Mouse (Mus musculus) neural tube, embryonic 10.5 days (tissue): Measurements from ENCODE around the gene Pcgf5.
A peak's percentile ranks its signal among the peaks of the same experiment; 100 is the strongest.
"Not testable (repeated sequence)": the region's sequence is repeated elsewhere in the genome, so short reads cannot be mapped to it uniquely, and the experiment has no call there.

Experiments used
- DNase-seq: peaks from one replicate; pipeline ENCODE4 v3.0.0-alpha.2; 2017; ENCODE audit warnings: low spot score; ENCODE audit errors: extremely low spot score

Pcgf5 gene

DNA sequence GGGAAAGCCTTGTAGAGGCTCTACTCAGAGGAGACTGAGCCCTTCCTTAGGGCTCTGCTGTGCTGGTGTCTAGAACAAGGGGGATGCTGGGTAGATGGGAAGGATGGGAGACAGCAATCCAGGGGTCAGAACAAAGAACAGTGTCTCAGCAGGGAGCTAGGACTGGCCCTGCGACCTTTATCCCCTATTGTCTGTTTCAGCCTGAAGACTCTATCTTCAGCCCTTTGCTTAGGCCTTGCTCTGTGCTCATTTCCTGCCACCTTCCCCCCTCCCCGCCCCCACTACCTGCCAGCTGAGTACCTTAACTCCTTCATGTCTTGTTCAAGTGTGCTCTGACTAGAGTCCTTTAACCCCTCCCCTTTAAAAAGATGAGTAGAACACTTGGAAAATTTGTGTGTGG lies 36.3 kb downstream of the Pcgf5 start:
- no peak for DNase-seq

DNA sequence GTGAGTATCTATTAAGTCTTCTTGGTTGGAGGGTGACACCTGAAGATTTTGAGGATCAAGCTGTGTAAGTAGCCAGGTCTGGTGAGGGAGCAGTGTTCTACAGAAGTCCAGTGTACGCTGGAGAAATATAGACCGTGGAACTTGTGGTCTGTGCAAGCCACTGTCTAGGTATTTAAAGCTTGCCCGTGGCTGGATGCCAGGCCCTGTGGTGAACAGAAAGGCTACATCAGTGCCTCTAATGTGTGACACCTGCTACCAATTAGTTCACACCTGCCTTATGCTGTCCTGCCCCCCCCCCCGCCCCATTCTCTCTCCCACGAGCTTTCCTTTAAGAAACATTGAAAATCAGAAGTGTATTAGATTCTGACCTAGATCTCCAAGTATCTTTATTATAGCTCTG lies 40.4 kb downstream of the Pcgf5 start:
- no peak for DNase-seq

DNA sequence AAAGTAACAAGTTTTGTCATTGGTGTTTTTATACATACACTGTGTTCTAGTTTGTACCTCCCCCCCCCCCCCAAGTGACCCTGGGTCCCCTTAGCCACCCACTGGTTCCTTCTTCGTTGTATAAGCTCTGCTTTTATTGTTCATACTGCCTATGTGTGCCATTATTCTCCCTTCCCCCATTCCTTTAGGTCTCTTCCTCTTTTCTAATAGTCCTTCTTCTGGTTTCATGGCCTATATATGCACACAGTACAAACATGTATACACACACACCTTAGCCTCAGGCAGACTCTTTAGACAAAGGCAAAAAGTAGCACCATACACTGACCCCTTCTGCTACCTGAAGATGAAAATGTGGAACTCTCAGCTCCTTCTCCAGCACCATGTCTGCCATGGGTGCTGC lies 42.6 kb downstream of the Pcgf5 start:
- no peak for DNase-seq

DNA sequence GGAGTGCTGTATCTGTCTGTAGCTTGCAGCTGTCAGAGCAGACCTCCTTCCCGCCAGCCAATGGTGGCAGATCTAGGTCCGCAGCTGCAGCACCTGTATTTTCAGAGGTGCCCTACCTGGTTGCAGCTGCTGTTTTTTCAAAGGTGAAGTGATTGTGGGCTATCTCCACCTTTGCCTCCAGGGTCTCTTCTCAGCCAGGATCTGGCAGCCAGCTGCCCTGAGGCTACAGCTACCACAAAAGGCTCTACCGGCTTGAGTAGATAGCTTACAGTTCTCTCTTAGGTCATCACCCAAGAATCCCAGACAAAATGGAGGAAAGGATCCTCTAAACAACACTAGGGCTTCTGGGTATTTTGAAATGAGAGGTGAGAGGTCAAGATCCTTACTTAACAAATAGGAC lies 50.4 kb downstream of the Pcgf5 start:
- DNase-seq: no peak

DNA sequence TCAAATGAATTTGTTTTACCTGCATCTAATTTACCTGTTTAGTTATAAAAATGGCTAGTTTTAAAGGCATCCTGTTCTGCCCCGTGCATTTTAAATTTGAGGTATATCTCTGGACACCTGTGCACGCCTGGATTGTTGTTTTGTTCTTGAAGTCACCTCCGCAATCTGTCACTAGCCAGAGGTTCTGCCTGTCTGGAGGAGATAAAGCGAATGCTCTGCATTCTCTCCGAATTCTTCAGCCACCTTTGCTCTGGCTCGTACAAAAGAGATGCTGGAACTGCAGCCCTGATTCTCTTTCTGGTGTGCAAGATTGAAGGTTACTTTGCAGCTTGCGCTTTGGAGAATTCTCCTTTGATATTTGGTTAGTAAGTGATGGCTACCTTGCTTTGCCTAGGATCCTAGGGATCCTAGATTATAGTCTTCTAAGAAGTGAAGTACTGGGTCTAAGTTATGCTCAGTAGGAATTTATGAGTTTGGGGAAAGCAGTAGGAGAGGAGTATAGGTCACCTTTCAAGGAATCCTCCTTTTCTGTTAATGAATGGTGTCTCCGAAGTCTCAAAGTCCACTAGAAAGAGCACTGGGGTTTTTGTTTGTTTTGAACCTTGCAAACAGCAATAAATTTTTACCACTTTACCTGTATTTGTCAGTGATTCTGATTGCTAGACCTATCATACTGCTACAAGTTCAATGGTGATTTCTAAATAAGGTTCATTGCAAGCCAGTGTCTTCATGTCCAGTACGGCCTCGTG lies 60.4 kb downstream of the Pcgf5 start:
- DNase-seq: no peak

DNA sequence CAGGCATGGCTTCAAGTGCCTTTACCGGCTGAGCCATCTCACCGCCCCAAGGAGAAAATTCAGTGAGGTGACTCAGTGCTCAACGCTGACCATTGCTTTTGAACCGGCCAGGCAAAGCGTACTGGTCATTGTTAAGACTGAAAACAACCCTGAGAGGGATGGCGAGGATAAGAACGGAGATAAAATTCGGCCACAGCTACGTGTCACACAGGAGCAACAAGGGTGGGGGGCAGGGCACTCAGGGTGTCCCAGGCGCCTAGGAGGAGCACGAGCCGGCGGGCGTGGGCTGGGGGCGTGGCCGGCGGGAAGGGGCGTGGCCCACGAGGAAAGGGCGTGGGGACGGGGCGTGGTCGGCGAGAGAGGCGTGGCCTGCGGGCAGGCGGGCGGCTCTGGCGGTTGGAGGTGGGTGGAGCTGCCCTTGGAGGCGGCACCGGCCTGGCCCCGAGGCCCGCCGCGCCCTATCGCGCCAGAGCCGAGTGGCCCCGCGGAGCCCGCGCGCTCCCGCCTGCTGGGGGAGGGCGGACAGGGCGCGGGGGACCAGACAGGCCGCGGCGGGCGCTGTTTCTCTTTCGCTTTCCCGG lies 61.3 kb downstream of the Pcgf5 start:
- DNase-seq: peak; percentile 93

DNA sequence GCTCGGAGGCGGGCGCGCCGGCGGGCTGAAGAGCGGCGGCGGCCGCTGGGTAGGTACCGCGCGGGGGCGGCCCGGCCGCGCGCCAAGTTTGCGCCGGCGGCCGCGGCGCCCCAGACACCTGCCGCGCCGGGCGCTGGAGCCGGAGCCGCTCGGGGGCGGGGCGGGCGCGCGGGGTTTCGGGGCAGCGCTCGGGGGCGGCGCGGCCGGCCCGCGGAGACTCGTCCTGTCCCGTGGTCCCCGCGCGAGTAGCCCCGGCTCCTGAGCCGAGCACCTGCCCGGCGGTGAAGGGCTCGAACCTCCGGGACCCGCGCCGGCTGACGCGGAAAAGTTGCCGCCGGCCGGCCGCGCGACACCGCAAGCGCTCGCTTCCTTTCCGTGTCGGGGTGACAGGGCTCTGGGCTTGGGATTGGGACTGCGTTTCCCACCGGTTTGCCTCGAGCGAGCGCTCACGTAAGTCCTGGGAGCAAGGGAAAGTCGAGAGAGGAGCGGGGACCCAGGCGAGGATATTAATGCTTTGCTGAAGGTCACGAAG lies 61.8 kb downstream of the Pcgf5 start:
- DNase-seq: peak; percentile 52

DNA sequence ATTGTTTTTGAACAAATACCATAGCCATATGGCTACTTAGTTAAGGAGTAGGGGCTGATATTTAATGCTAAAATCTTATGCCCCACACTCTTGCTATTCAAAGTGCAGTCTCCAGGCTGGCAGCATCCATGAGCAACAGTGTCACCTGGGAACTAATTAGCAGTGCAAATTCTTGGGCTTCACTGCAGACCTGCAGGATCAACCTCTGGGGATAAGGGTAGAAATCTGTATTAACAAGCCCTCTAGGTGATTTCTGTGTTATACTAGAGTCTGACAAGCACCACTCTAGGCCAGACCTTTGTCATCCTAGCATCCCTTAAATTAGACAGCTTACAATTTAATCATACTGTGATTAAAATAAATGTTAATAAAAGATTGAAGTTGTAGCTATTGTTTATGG lies 71.8 kb downstream of the Pcgf5 start:
- DNase-seq: no peak

DNA sequence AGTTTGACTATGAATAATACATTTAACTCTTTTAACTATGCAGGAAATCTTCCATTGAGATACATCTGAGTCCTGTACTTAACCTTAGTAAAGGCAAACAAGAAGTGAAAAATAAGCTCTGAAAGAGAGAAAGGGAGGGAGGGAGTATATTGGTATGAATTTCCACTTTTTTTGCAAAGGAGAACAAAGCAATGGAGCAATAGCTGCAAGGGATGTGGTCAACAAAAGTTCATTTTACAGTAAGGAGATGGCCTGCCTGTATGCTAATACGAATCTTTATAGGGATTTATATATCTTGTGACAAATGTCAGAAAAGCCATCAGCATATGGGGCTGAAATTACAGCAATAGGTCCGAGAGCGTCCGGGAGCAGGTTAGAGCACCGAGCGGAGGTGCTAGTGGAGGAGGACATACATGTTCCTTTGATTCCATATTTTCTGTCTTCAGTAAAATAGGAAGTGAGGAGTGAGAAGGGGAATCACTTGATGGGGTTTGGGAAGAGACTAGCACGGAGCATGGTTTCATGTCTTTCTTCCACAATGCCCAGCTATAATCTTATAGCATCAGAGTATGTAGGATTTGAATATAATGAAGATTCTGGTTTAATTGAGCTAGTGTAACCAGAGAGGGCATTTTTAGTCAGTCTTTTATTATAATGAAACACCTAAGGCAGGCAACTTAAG lies 79.2 kb downstream of the Pcgf5 start:
- DNase-seq: no peak

DNA sequence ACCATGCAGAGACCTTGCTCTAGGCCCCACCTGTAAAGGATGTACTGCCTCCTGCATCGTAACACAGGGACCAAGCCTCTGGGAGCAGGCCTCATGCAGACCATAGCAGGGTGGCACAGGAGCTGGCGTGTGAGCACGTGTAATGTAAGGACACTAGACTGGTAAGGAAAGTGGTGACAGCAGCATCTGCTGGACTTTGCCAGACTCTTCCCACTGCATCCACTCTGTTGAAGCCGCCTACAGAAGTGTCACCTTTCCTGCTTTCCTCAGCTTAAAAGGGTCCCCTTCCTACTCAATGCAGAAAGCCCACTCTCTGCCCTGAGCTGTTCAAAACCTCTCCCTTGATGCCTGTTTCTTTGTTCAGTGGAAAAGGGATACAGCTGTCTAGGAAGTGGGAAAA lies 80.0 kb downstream of the Pcgf5 start:
- no peak for DNase-seq

DNA sequence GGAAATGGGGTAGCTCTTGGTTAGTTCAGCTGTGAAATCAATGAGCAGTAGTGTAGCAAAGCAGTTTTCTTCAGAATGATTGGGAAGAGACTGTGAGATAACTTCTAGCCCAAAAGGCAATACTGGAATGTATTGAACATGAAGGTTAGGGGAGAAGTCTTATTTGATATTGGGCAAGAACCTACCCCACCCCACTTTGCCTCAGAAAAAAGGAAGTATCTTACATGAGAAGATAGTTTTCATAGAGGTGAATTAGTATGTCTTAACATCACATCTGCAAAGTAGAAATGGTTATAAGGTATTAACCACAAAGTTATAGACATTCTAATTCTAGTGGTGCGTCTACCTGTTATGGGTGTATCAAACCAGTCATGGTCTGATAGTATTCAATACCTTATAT lies 81.2 kb downstream of the Pcgf5 start:
- DNase-seq: no peak

DNA sequence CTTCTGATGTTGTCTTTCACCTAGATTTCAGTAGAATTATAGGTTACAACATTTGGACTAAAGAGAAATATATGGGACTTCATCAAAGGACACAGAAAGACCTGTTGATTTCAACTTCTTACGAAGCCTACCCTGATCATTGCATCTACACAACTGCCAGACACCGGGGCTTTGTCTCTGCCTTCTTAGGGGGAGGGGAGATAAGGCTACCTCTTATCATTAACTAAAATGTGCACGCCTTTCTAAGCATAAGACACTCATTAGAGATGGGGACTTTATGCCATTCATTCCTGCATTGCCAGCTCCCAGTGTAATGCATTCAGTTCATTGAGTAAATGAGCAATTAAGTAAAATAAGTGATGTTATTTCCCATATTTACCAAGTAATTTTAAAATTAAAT lies 85.1 kb downstream of the Pcgf5 start:
- DNase-seq: no peak

DNA sequence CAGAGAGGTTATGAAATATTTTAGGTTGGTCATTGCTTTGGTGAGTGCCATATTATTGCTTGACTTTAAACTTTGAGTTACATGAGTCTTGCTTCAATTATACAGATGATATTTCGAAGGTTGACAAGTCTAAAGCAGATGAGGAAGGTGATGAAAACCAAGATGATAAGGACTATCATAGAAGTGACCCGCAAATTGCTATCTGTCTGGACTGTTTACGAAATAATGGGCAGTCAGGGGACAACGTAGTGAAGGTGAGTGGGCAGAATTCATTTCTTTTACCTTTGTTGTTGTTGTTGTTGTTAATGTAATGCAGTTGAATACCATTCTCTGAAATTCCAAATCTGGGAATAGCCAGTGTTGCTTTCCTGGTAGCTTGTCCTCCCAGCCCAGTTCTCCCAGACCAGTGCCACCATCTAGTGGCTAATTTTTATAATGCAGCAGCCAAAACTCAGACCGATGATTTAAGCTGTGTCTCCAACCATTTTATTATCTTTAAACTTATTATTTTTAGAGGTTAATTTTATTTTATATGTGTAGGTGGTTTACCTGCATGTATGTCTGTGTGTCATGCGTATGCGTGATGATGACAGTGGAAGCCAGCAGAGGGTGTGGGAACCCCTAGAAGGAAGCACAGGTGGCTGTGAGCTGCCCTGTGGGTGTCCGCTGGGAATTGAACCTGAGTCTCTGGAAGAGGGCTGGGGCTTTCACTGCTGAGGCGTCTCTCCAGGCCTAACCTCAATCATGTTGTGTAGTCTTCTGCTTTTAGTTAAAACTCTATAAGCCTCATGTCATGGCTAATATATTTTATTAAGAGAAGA lies 92.0 kb downstream of the Pcgf5 start:
- DNase-seq: peak; percentile 42

DNA sequence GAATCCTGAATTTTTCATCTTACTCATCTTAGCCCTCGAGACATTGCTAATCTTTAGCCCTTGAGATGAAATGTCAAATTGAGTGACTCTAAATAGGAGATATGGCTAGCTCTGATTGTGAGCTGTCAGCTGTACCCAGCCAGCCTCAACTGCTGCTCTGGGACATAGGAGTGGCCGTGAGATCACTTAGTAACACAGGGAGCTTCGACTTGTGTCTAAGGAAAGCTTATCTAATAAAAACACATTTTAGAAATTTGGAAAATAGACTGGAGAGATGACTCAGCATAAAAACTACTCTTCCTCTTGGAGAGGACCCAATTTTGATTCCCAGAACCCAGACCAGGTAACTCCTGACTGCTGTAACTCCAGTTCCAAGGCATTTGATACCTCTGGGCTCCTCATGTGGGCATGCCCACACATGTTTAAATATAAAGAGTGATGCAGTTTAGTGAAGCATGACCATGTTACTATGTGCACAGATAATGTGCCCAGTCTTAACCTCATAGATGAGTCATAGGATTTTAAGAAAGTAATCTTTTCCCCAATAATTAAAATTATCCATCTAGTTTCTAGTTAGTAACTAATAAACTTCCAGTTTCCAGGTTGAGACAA lies 103.0 kb downstream of the Pcgf5 start:
- DNase-seq: no peak

DNA sequence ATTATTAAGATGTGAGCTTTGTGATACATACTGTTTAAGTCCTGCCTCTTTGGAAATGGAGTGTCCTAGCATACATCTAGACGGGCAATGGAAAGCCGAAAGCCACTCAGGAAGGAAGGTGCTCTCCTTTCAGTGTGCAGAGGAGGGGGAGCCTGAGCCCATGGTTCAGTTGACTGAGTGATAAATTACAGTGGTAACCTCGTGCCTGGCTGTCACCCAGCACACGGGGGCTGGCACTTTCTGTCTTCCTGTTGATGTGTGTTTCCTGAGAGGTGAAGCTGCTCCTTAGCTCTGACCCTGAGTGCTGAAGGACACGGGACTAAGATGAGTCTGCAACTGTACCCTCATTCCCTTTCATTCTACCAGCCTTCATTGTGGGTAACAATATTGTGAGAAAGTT lies 103.6 kb downstream of the Pcgf5 start:
- DNase-seq: no peak

DNA sequence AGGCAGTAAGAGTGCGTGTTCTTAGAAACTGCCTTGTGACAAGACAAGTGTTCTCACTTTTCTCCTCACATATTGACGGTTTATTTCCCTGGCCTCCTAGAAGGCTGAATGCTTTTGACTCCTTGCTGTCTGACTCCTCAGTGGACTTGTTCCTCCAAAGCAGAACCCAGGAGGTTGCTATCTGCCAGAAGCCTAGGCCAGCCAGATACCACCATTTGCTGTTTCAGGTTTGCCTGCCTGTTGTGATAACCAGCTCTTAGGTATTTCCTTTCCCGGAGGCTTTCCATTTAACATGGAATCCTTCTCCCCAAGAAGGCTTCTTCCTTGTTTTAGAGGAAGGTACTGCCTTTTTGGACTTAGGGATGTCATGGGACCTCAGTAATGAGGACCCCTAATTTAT lies 104.1 kb downstream of the Pcgf5 start:
- DNase-seq: not testable (repeated sequence)

DNA sequence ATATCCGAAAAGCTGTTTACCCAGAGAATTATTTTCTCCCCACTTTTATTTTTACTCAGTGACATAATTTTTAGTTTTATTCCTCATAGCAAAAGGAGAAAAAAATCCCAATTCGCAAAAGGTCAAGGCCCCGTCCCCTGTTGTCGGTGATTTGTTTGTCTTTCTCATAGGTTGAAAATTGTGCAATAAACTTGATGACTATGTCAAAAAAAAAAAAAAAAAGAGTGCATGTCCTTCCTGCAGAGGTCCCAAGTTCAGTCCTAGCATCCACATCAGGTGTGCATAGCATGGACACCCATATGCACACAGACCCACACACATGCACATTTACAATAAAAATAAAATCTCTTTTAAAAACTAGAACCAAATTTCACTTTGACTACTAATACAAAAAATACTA lies 105.3 kb downstream of the Pcgf5 start:
- no peak for DNase-seq

DNA sequence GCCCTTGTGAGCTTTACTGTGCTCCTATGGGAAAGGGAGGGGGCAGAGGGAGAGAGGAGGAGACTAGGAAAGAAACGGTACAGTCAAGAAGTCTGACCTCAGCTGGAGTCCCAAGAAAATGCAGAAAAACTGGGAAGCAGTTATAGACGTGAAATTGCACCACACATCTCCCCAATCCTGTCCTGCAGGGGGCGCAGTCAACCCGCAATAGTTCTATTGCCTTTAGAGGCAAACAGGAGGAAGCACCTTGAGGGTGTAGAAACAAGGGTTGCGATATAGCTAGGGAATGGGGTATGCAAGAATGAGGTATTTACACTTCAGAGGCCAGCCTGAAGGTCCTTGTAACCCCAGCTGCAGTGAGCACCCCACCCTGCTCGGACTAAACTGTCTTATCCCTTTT lies 122.0 kb downstream of the Pcgf5 start:
- peak; percentile 50 for DNase-seq

DNA sequence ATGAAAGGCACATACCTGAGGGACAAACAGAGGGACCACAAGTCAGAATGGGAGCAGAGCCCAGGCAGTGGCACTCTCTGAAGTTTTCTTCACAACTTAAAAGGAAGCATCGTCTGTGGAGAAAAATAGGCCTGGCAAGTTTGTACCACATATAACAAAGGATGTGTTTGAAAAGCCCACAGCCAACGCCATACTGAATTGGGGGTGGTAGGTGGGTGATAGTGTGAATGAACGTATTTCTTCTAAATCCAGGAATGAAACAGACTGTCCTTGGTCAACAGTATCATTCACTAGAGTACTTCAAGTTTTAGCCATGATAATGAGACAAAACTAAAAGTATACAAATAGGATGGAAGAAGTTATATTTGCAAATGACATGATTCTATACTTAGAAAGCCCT lies 123.2 kb downstream of the Pcgf5 start:
- no peak for DNase-seq

DNA sequence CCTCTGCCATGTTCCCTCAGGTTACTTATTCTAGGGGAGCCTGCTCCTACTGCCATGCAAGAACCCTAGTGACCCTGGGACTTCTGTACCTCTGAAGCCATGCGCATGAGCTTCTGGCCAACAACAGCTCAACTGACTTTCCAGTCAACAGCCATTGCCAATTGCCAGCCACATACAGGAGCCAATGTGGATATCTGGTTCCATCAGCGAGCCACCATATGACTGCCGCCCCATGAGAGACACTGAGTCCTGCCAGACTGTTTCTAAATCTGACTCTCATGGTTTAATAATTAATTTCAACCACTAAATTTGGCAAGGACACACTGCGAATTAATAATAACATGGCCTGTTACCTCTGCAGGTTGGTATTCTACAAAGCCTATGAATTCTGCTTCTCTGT lies 128.5 kb downstream of the Pcgf5 start:
- no peak for DNase-seq

DNA sequence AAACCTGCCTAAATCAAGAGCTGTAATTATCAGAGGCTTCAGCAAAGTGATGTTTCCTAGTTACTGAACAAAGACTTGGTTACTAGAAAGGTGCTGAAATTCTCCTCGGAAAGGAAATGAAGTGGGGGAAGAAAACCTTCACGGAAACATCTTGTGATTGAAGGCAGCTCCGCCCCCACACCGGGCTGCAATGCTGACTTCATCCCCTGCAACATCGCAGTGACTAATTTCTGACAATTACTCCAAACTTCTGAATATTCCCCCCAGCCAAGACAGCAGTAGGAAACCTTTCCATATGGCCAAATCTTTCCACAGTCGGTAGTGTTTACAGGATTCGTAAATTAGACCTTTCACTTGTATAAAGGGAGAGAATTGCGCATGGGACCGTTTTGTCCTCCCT lies 129.0 kb downstream of the Pcgf5 start:
- DNase-seq: no peak
